Mouse (Mus musculus): Measurements from ENCODE around the gene Il18rap.

Gene Il18rap

GRCm38 (mm10) chr1:40514851-40515585, at the start of gene Il18rap:
Gene Il18rap, plus strand, starts transcription at chr1:40515362.
- no peak for DNase-seq (ENCODE audit: low spot score)

DNA sequence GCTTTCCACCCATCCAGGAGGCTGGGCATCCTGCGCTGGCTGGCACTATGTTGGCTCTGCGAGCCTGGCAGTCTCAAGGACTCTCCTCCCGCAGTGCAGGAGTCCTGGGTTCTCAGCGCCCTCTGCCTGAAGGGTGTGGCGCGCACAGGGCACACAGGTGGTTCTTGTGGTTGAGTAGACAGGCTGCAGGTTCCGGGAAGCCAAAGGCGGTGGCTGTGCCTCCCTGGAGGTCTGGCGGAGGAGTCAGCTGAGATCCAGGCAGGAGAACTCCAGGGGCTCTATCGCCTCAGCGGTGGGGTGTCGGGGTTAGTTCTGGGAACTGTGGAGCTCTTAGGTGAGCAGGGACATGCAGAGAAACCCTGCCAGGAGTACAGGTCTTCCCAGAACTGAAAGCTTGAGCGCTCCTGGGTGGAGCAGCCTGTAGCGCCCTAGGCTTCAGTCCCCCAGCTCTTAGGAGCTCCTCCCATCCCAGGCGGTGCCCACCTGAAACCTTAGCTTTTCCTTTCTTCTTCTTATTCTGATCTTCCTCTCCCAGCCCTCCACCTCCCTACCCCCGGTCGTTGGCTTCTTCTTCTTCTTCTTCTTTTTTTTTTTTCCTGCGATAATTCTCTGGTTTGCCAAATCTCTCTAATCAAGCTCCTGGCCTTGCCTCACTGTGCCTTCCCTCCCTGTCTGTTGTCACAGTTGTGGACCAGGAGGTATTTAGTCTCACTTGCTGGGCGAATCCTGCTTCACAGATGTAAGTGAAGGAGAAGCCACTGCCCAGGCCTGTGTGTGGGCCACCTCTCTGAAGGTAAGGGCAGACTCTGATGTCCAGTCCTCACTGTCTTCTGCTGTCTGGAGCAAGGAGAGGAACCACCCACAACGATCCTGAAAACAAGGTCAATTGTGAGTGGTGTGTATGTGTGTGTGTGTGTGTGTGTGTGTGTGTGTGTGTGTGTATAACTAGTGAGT, 49.4 kb upstream of the Il18rap start, which contains the start of gene Il18r1:
Il18r1 (plus strand) TSS at position 76 of the 954 bp plus-strand sequence.
- DNase-seq (ENCODE audit: low spot score): no peak

DNA sequence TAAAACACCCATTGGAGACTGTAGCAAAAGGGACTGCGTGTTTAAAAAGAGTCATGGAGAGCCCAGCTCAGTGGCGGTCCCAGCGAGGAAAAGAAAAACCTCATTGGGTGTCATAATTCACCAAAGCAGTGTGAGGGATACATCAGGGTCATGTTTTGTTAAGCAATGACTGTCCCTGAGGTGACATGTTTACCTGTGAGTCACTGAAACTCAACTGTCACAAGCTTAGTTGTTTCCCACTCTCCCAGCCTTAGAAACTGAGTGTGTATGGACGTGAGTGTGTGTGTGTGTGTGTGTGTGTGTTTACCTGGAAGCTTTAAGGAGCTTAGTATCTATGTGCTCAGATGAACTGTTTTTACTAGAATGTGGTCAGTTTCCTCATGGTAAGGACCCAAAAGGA, 47.9 kb upstream of the Il18rap start:
- no peak for DNase-seq (ENCODE audit: low spot score)

- no peak for DNase-seq (ENCODE audit: low spot score)
Observed at GRCm38 (mm10) chr1:40468805-40469204, 46.4 kb upstream of the Il18rap start.

DNA sequence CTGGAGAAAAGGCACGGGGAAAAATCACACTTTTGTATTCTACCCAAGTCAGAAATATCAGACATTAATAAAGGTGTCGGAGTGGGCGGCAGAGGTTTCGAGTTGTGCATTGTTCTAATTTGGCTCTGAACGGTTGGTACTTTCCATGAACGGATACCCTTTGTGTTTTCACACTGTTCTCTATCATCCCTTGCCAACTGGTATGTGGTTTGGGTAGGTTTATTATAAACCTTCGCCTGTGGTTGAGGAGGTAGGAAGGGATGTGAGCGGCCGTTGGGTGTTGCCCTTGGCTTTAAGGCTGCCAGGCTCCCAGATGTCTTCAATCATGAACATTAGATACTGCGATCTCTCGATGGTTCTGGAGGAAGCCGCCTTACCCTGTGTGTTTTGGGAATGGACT, 45.3 kb upstream of the Il18rap start:
- no peak for DNase-seq (ENCODE audit: low spot score)

DNA sequence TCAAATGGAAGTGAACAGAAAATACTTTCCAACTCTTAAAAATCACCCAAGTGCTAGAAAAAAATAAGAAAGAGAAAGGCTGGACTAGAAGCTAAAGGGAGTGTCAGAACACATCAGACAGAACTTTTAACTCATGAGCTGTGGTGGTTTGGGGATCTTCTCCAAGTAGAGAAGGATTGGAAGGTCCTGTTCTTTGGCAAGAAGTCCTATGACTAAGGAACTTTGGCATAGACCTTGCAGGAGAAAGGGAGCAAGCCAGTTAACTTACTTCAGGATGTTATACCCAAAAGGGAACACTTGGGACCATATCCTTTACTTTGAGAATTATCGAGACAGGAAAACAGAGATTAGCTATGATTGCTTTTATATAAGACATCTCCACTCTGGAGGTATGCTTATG, 42.8 kb upstream of the Il18rap start:
- no peak for DNase-seq (ENCODE audit: low spot score)

DNA sequence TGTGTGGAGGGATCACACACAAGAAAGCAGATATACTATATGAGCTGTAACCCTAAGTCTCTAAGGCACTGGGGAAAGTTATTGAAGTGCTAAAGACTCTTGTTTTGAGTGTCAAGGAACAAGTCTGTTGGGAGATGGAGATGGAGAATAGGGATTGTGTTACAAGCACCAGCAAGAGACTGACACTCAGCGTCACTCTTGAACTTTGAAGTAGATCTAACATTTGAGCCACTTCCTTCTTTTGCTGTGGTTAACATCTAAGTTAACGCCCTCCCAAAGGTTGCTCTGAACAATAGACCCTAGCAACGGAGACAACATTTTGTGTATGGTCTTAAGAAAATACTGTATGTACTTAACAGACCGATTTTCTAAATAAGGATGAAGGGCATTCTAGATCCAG, 41.5 kb upstream of the Il18rap start:
- DNase-seq (ENCODE audit: low spot score): no peak

- no peak for DNase-seq (ENCODE audit: low spot score)
Observed at GRCm38 (mm10) chr1:40474336-40474735, 40.8 kb upstream of the Il18rap start.

DNA sequence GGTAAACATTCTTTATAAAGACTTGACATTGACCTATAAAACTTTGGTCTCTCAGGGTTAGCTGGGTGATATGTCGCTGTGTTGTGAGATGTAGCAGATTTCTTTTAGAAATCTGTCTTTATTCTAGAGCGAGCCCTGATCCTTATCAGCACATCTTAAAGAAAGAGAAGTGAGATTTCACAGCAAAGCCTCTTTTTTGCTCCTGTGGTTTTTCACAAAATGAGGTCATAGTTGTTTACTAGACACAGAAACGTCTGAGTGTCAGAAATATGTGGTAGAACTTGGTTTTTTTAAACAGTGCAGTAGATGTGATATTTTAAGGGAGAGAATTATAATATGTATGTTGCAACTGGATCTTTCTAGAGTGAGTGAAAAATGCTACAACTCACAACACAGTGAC, 39.5 kb upstream of the Il18rap start:
- DNase-seq (ENCODE audit: low spot score): no peak

DNA sequence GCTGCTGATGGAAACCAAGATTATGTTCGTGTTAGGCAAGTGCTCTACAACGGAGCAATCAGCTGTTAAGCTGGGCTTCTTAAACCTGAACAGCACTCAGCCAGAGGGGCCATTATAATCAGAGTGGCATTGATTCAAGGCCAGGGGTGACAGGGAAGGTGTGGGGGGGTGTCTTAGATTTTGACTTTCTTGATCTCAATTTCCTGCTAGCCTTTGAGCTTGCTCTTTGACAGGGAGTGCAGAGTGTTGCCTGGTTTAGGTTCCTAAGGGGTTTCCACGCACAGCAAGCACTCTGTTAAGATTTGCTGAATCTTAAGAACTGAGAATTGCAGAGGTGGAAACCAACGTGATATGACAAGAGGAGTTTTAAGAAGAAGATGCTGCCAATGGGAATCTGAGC, 38.4 kb upstream of the Il18rap start:
- no peak for DNase-seq (ENCODE audit: low spot score)

DNA sequence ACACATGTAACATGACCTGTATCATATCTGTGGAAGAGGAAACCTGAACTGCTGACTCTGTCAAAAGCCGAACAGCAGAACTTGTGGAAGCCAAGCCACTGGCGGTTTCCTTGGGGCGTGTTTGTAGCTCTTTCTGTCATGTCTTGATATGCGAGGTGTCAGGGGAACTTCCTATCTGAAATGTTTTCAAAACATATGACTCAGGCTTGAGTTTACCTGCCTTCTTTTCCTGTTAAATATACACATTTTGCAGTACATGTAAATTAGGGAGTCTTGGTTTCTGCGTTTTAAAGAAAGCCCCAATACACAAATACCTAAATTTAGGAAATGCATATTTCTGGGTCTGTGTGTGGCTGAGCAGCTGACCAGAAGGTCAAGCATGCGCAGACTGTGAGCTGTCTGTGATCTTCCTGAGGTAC, 35.6 kb upstream of the Il18rap start:
- DNase-seq (ENCODE audit: low spot score): no peak

- DNase-seq (ENCODE audit: low spot score): no peak
Observed at GRCm38 (mm10) chr1:40494594-40494993, 20.6 kb upstream of the Il18rap start.

DNA sequence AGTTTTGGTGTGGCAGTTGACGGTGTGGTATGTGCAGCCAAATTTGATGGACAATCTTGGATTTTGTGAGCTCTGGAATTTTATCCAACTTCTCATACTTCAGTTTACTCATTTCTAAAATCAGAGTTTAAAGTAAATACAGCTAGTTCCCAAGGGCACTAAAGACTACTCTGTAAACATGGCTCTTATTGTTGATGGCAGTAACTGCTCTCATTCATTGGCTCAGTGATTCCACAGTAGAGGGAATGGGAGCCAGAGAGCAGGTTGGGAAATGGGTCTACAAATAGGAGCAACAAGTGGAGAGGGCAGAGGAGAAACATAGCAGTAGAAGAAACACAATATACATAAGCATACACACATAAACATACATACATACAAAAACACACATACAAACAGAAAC, 15.5 kb upstream of the Il18rap start:
- no peak for DNase-seq (ENCODE audit: low spot score)

DNA sequence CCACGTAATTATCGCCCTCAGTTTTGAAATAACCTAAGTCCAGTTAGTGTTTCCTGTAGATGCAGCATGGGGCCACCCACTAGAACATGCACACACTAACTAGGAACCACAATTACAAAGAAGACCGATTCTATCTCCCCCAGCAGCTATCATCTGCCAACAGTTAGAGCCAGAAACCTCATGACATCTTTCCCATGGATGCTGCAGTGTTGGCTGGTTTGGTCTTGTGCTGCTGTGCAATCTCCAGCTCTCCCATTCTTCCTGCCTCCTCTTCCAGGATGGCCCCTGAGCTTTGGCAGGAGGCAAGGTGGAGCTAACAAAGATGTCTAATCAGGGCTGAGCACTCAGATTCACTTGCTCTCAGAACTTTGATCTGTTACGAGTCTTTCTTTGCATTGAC, 14.0 kb upstream of the Il18rap start:
- DNase-seq (ENCODE audit: low spot score): no peak

DNA sequence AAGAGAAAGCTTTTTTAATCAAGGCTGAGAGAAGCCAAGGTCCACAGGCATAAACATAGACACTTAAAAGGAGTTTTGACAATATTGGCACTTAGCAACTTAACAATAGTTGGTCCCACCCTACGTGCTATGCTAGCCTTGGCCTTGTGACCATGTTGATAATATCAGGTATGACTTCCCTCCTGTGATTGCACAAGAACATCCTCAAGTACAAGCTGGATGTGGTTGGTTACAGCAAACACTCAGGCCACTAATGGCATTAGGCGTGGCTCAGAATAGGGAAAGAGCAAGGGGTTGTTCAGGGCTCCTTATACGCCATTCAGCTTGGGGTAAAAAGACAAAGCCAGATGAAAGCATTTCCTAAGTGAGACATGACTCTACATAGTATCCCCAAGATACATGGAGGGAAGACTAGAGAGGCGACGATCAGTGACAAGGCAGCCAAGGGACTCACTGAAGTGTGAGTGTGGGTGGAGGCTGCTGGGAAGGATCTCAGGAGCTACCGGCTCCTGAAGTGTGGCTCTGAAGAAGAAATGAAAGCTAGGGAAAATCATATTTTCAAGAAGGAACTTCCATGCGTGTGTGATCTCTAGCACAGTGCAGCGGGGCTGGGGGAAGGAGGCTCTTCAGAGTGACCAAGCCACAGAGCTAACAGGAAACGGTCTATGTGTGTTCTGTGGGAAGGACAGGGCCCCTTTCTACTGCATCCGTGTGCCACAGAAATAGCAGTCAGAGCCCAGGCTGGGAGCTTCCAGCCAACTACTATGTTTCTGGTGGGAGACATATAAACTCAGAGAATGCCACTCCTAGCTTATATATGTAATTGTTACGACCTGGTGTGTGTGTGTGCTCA, 13.4 kb upstream of the Il18rap start:
- DNase-seq (ENCODE audit: low spot score): no peak

- no peak for DNase-seq (ENCODE audit: low spot score)
Observed at GRCm38 (mm10) chr1:40504548-40504947, 10.6 kb upstream of the Il18rap start.

DNA sequence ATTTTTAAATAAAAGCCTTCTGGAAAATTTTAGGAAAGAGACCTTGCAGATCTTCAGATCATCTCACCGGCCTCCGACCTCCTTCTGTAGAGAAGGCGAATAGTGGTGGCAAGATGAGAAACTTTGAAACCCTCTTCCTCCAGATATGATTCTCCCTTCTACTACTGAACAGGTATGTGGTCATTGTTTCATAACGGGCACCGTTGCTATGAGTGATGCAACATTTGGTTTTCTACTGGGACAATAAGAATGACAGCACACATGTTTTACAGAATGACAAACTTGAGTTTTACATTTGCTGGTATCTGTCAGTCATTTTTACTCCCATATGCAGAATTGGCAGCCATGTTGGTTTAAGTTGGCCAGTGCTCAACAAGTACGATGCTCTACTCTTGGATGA, 1.2 kb downstream of the Il18rap start:
- no peak for DNase-seq (ENCODE audit: low spot score)

- no peak for DNase-seq (ENCODE audit: low spot score)
Observed at GRCm38 (mm10) chr1:40522918-40523317, 7.8 kb downstream of the Il18rap start.

DNA sequence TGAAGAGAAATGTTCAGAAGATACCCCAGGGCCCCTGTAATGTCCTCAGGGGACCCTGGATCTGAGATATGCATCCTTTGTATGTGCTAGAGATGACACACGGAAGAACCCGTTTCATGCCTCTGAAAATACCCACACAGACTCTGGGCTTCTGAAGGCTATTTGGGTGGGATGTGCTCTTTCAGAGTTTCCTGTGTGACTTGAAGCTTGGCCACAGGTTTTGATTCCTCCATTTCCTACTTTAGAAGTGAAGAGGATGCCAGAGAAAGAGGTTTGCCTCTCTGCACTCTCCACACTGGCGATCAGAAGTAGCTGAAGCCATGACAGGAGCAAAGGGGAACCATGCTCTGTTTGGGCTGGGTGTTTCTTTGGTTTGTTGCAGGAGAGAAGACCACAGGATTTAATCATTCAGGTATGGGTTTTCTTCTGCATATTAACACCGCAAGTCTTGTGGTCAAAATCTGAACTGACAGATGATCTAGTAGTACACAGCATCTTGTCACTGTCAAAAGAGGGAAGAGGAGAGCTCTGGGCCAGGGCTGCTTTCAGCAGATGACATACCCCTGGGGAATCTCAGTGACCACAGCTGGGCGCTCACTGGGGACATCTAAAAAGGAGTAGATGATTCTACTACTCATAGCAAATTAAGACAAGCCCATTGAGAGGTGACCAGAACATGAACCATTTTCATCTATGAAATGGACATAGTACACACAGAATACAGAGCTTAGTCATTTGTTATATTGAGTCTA, 9.0 kb downstream of the Il18rap start:
- no peak for DNase-seq (ENCODE audit: low spot score)

DNA sequence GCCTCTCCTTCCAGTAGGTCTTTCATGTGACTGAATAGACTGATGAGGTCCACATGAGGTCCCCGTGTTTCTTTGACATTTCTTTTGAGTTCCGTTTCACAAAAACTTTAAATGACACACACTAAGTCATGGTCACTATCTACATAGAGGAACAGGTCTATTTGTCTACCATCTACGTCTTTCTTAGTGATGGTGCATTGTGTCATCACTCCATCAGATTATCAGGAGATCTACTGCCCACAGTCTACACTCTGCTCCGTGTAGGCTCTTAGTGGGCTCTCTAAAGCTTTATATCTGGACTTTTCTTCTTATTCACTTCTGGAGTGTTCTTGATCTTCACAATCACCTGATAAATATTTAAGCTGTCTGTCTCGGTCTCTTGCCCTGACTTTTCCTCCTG, 14.1 kb downstream of the Il18rap start:
- DNase-seq (ENCODE audit: low spot score): no peak

DNA sequence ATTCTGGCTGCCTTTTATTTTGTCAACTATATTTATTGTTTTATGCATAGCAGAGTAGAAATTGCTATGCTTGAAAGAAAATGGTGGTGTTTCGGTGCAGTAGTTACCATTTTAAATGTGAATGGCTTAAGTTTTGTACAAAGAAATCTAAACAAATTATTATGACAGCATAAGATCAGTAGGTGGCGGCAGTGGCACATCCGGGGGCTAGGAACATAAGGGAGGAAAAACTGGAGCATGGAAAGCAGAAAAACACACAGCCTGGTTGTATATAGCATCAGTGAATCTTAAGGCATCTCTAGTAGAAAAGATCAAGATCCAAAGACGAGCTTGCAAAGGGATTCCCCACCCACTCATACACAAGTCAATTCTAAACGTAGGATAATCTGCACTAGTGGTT, 22.4 kb downstream of the Il18rap start:
- no peak for DNase-seq (ENCODE audit: low spot score)

Data from yolk sac, embryonic 10.5 days (tissue).